Mouse (Mus musculus) heart, adult 2 months (tissue): ENCODE data around the gene Uqcrc1. TPM values are rescaled to one million over a fixed set of nuclear protein-coding genes. Genes with fewer than 3 reads are reported as not detected.

Experiments
- DNase-seq, 2 experiments: peaks; one replicate each; pipeline ENCODE4 v3.0.0; 2021
- H3K27ac ChIP-seq: fragments of 200-600 bp; 2 replicates; pipeline ENCODE4 v1.8.1; 2022
- H3K27me3 ChIP-seq: fragments of 200-500 bp; 2 replicates; pipeline ENCODE4 v1.6.1; 2012; ENCODE audit warnings: mild to moderate bottlenecking, low read length, inconsistent platforms, mixed read lengths; ENCODE audit not compliant: control insufficient read depth, insufficient read depth
- H3K36me3 ChIP-seq: fragments of 200-500 bp; 2 replicates; pipeline ENCODE4 v1.6.1; 2012; ENCODE audit warnings: low read length, inconsistent platforms; ENCODE audit not compliant: control insufficient read depth, insufficient read depth
- H3K4me1 ChIP-seq: fragments of 200-500 bp; 2 replicates; pipeline ENCODE4 v1.6.1; 2011; ENCODE audit warnings: low read length; ENCODE audit not compliant: control insufficient read depth, insufficient read depth
- H3K4me3 ChIP-seq: fragments of 200-600 bp; 2 replicates; pipeline ENCODE4 v1.8.1; 2022
- H3K79me2 ChIP-seq: fragments of 200-500 bp; replicated peaks from 2 replicates; pipeline ENCODE4 v1.6.1; 2012; ENCODE audit warnings: mild to moderate bottlenecking, inconsistent platforms, low read length, moderate library complexity, mixed read lengths; ENCODE audit not compliant: control insufficient read depth, insufficient read depth
- H3K9ac ChIP-seq: fragments of 200-500 bp; 2 replicates; pipeline ENCODE4 v1.6.1; 2012; ENCODE audit warnings: low read depth, mild to moderate bottlenecking, control low read depth, inconsistent platforms, low read length, mixed read lengths
- CTCF ChIP-seq: fragments of 200-600 bp; IDR thresholded peaks from 2 replicates; pipeline ENCODE4 v1.8.1; 2022; ENCODE audit warnings: antibody characterized with exemption, mild to moderate bottlenecking, moderate library complexity
- EP300 ChIP-seq: fragments of 200-500 bp; IDR thresholded peaks from 2 replicates; pipeline ENCODE4 v1.6.1; 2011; ENCODE audit warnings: low read depth, low read length, control low read depth; ENCODE audit not compliant: insufficient read depth
- POLR2A ChIP-seq: fragments of 200-500 bp; IDR thresholded peaks from 2 replicates; pipeline ENCODE4 v1.6.1; 2011; ENCODE audit warnings: mild to moderate bottlenecking, low read depth, low read length, control low read depth; ENCODE audit not compliant: insufficient read depth
- WGBS: fragments of 180-500 bp; shearing (Covaris S2); methylation state at CpG from one replicate; pipeline ENCODE4 v1.1.7; 2018; 5-methylcytosine and 5-hydroxymethylcytosine counted together
- intact Hi-C: fragments of 180-260 bp; cut with DNase I; formaldehyde crosslinking; loops from one replicate; pipeline ENCODE4 v1.15.1; 2025
- microRNA-seq, 2 experiments: library from miRNA; unstranded; fragments of <30 nt; microRNA quantifications; one replicate each; pipeline ENCODE4 v1.2.0; 2021
- polyA plus RNA-seq: library from polyadenylated mRNA; depleted of rRNA; stranded (reverse); fragments of >200 nt; gene quantifications from 2 replicates; pipeline ENCODE4 v1.2.3, GENCODE M21; 2012; rRNA removed
- total RNA-seq, 2 experiments: library from RNA; stranded (reverse); gene quantifications; 2 replicates each; pipeline ENCODE4 v1.2.3; 2021

Uqcrc1 gene
- total and polyA plus RNA-seq, 3 experiments = 2,061 to 2,481 (median 2,422) TPM

GRCm38 (mm10) chr9:108992620-108993361 lies 56.4 kb downstream of the Uqcrc1 start:
- no peak for DNase-seq
- peaks cover 10% of the 10 kb centered on the region for H3K4me1 ChIP-seq
- no peaks in the 10 kb centered on the region for H3K79me2 ChIP-seq
- intact Hi-C loops = no loop called here
- no peaks in the 10 kb centered on the region for H3K36me3 ChIP-seq
- H3K27me3 ChIP-seq = no peaks in the 10 kb centered on the region
- no peak overlapping the region for H3K4me3 ChIP-seq
- H3K27ac ChIP-seq = no peak overlapping the region
- no peak overlapping the region for H3K9ac ChIP-seq
- TF ChIP-seq EP300 (no peak), CTCF (no peak), POLR2A (no peak)
- WGBS = 76% methylated on average over 9 of the region's 9 CpGs

- Histone ChIP-seq H3K27me3 (no peaks in the 10 kb centered on the region), H3K9ac (no peak overlapping the region), H3K27ac (no peak overlapping the region), H3K36me3 (no peaks in the 10 kb centered on the region), H3K4me1 (peaks cover 5% of the 10 kb centered on the region), H3K79me2 (no peaks in the 10 kb centered on the region), H3K4me3 (no peak overlapping the region)
- WGBS = 66% methylated on average over 9 of the region's 9 CpGs
- TF ChIP-seq POLR2A (no peak), CTCF (no peak)
- no peak for DNase-seq
- intact Hi-C loops = no loop called here
Measured at GRCm38 (mm10) chr9:108996411-108996810, 60.0 kb downstream of the Uqcrc1 start.

DNA sequence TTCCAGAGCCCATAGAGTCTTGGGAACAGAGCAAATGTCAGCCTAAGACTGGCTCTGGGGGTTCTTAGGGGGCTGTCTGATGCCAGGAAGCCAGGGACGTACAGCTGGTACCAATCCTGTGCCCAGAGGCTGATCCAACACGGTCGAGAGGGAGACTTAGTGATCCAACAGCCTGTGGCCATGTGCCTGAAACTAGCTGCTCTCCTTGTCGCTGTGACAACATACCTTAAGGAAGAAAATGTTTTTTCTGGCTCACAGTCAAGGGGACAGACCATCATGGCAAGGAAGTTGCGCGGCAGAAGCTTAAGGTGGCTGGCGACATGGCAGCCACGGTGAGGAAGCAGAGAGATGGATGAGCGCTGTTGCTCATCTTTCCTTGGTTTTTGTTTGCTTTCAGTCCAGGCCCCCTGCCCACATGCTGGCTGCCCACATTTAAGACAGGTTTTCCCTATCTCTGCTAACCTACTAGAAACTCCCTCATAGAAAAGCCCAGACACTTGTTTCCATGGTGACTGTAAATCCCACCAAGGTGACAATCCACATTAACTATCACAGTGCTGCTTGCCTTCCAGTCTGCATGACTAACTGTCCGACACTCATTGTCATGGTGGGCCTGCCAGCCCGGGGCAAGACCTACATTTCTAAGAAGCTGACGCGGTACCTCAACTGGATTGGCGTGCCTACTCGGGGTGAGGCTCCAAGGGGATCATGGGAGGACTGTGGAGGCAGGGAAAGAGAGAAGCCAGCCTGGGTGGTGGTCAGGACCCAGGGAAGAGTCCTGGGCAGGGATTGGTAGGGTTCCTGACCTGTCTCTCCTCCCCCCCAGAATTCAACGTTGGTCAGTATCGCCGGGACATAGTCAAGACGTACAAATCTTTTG lies 62.1 kb downstream of the Uqcrc1 start:
- Histone ChIP-seq H3K4me3 (no peak overlapping the region), H3K36me3 (no peaks in the 10 kb centered on the region), H3K4me1 (no peaks in the 10 kb centered on the region), H3K79me2 (no peaks in the 10 kb centered on the region), H3K27ac (no peak overlapping the region), H3K27me3 (no peaks in the 10 kb centered on the region), H3K9ac (no peak overlapping the region)
- no peak for DNase-seq
- intact Hi-C loops = no loop called here
- TF ChIP-seq EP300 (no peak), CTCF (no peak), POLR2A (no peak)
- WGBS = 57% methylated on average over 19 of the region's 19 CpGs

- no peak overlapping the region for H3K9ac ChIP-seq
- H3K36me3 ChIP-seq = no peaks in the 10 kb centered on the region
- H3K27ac ChIP-seq = no peak overlapping the region
- H3K4me3 ChIP-seq = no peak overlapping the region
- intact Hi-C loops = no loop called here
- no peaks in the 10 kb centered on the region for H3K79me2 ChIP-seq
- no peak for DNase-seq
- 55% methylated on average over 4 of the region's 4 CpGs for WGBS
- TF ChIP-seq EP300 (no peak), POLR2A (no peak), CTCF (no peak)
- no peaks in the 10 kb centered on the region for H3K4me1 ChIP-seq
- H3K27me3 ChIP-seq = no peaks in the 10 kb centered on the region
Measured at GRCm38 (mm10) chr9:108999167-108999526, 62.7 kb downstream of the Uqcrc1 start.

Small RNA genes within 50 kb of the gene (microRNA-seq; reads per million reads assigned to microRNA genes)
- gene Mir711 = 0 reads per million in 2 experiments

Other genes with a start within 250 kb of the Uqcrc1 start
- gene Prkar2a, start 247.3 kb upstream of the Uqcrc1 start, total RNA-seq = 10 to 100 TPM; 78.8 to 82.8 TPM
- gene Prkar2a, start 247.3 kb upstream of the Uqcrc1 start, polyA plus RNA-seq = 22.9 and 42.6 TPM in 2 replicates
- 10 to 100 TPM; 19.2 to 20.6 TPM for gene Ip6k2, start 152.8 kb upstream of the Uqcrc1 start, total RNA-seq
- 22.3 and 25.7 TPM in 2 replicates for gene Ip6k2, start 152.8 kb upstream of the Uqcrc1 start, polyA plus RNA-seq
- gene Nckipsd, start 128.3 kb upstream of the Uqcrc1 start, total RNA-seq = 1 to 10 TPM; 7.8 to 8.9 TPM
- gene Nckipsd, start 128.3 kb upstream of the Uqcrc1 start, polyA plus RNA-seq = 16.8 and 19.6 TPM in 2 replicates
- gene Celsr3, start 110.3 kb upstream of the Uqcrc1 start, total RNA-seq = under 1 TPM; 0.02 to 0.03 TPM
- gene Celsr3, start 110.3 kb upstream of the Uqcrc1 start, polyA plus RNA-seq = 0.06 and 0.41 TPM in 2 replicates
- gene Slc26a6, start 83.3 kb upstream of the Uqcrc1 start, total RNA-seq = 10 to 100 TPM; 20.8 to 24.3 TPM
- 34.5 and 47.8 TPM in 2 replicates for gene Slc26a6, start 83.3 kb upstream of the Uqcrc1 start, polyA plus RNA-seq
- gene Tmem89, start 22.0 kb upstream of the Uqcrc1 start, total RNA-seq = not detected
- 0.35 and 0.47 TPM in 2 replicates for gene Tmem89, start 22.0 kb upstream of the Uqcrc1 start, polyA plus RNA-seq
- gene Col7a1, start 17.0 kb downstream of the Uqcrc1 start, total RNA-seq = under 1 TPM; 0.30 to 0.47 TPM
- 0.57 and 1.1 TPM in 2 replicates for gene Col7a1, start 17.0 kb downstream of the Uqcrc1 start, polyA plus RNA-seq
- gene Ucn2, start 49.4 kb downstream of the Uqcrc1 start, total RNA-seq = not detected
- 0.20 TPM in 1 of 2 replicates, not detected in the other for gene Ucn2, start 49.4 kb downstream of the Uqcrc1 start, polyA plus RNA-seq
- 1 to 10 TPM; 1.3 to 1.9 TPM for gene Pfkfb4, start 55.1 kb downstream of the Uqcrc1 start, total RNA-seq
- gene Pfkfb4, start 55.1 kb downstream of the Uqcrc1 start, polyA plus RNA-seq = 7.3 and 7.4 TPM in 2 replicates
- gene Shisa5, start 101.9 kb downstream of the Uqcrc1 start, total RNA-seq = 10 to 100 TPM; 40.3 to 43.2 TPM
- 170 and 218 TPM in 2 replicates for gene Shisa5, start 101.9 kb downstream of the Uqcrc1 start, polyA plus RNA-seq
- 10 to 100 TPM; 12.6 to 13.3 TPM for gene Trex1, start 123.1 kb downstream of the Uqcrc1 start, total RNA-seq
- 45.8 and 55.2 TPM in 2 replicates for gene Trex1, start 123.1 kb downstream of the Uqcrc1 start, polyA plus RNA-seq
- 1 to 10 TPM; 8.0 to 9.0 TPM for gene Atrip, start 137.5 kb downstream of the Uqcrc1 start, total RNA-seq
- gene Atrip, start 137.5 kb downstream of the Uqcrc1 start, polyA plus RNA-seq = 10.0 and 13.9 TPM in 2 replicates
- gene Ccdc51, start 145.9 kb downstream of the Uqcrc1 start, total RNA-seq = 10 to 100 TPM; 11.1 to 11.8 TPM
- gene Ccdc51, start 145.9 kb downstream of the Uqcrc1 start, polyA plus RNA-seq = 7.0 and 9.2 TPM in 2 replicates
- gene Tma7, start 146.0 kb downstream of the Uqcrc1 start, total RNA-seq = 100 to 1,000 TPM; 218 to 235 TPM
- gene Tma7, start 146.0 kb downstream of the Uqcrc1 start, polyA plus RNA-seq = 41.4 and 59.3 TPM in 2 replicates
- gene Plxnb1, start 158.8 kb downstream of the Uqcrc1 start, total RNA-seq = 10 to 100 TPM; 15.7 to 21.1 TPM
- gene Plxnb1, start 158.8 kb downstream of the Uqcrc1 start, polyA plus RNA-seq = 25.0 and 31.9 TPM in 2 replicates
- gene Fbxw21, start 225.4 kb downstream of the Uqcrc1 start, total RNA-seq = not detected
- not detected in 2 replicates for gene Fbxw21, start 225.4 kb downstream of the Uqcrc1 start, polyA plus RNA-seq